Mouse (Mus musculus) inflammation-experienced regulatory T-cells, adult 6 months (primary cell): Measurements from ENCODE around the gene Uchl1. TPM values are rescaled to one million over a fixed set of nuclear protein-coding genes. Genes with fewer than 3 reads are reported as not detected.

Source experiments
- ATAC-seq: one replicate; pipeline ENCODE4 v1.8.0; 2017
- polyA plus RNA-seq, 3 experiments: library from polyadenylated mRNA; unstranded; fragments of 100-300 nt; shearing (Covaris generic); gene quantifications; one replicate each; pipeline ENCODE4 v1.2.1; 2017

Gene Uchl1
- under 1 TPM in 1 of 3 experiments, not detected in 2; 0.87 TPM for polyA plus RNA-seq

DNA sequence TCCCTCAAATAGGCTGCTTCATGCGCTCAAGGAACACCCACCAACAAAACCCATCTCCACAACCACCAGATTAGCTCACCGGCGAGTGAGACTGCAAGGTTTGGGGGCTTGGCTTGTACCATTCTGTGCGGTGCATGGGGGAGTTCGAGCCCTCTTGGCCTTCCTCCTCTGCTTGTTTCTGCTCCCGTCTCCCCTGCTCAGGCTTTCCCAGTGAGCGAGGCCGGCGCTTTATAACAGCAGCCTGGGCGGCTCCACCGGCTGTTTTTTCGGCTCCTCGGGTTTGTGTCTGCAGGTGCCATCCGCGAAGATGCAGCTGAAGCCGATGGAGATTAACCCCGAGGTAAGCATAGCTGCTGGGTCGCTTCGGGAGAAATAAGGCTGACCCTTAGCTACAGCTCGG lies at the start of gene Uchl1:
TSS of gene Uchl1 (plus strand) at position 109 of the 400 bp plus-strand sequence.
- ATAC-seq = no peak

DNA sequence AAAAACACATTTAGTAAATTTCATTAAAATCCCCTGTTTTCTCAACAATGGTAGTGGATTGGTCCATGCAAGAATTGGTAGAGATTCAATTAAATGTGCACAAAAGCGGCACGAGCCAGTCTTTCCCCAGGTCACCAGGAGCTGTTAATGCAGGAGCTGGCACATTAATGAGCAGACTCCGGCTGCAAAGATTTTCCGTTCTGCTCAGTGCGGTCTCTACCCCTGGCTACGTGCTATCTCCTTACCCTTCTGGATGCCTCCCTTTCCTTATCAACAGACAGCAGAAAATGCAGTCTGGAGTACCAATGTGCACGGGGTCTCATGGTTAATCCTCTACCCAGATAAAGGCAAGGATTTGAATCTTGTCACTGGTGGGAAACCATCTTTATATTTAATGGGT lies 48.1 kb upstream of the Uchl1 start:
- ATAC-seq = no peak

DNA sequence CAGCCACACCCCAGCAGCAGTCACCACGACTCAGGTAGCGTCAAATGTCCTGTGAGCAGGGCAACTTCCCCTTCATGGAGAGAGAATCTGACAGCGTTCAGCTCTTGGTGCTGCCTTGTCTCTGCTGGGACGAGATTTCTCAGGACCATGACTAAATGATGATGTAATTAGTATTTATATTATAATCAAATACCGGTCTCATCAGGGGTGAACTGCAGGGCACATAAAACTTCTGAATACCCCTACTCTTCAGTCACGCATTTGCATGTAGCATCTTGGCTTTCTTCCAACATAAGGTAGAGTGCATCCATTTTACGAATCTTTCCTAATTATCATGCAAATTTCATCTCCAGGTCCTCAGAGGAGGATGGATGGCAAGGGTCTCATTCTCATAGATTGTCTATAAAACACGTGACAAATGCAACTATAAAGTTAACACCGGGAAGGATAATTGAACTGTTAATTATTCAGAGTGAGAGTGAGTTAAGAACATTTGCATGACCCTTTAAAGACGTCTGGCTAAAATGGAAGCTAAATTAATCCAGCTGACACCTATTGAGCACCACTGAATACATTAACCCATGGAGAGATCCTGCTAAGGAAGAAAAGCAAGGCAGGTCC lies 40.3 kb upstream of the Uchl1 start:
- no peak for ATAC-seq

DNA sequence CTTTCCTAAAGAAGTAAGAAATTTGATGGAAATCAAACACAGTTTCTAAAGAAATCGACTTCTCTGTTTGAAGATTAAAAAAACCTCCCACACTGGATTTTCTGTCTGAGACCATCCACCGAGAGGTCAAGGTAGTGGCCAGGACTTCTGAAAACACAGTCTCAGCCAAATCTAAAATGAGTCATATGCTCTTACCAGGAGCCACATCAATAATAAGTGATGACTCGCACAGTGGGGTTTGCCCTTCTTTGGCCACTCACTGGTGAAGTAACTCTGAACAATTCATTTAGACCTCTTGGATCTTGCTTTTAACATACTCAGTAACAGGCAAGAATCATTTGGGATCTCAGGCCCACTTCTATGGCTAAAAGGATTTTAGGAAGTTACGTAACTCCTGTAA lies 33.7 kb upstream of the Uchl1 start:
- ATAC-seq = no peak

DNA sequence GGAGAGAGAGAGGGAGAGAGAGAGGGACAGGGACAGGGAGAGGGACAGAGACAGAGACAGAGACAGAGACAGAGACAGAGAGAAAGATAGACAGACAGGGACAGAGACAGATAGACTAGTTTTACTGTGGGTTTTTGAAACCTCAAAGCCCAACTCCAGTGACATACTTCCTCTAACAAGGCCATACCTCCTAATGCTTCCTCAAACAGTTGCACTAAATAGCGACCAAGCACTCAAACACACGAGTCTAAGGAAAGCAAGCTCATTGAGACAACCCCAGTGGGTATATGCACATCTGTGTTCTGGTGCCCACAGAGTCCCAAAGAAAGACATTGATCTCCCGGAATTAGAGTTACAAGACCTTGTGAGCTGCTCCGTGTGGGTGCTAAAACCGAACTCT lies 32.6 kb upstream of the Uchl1 start:
- ATAC-seq = no peak

DNA sequence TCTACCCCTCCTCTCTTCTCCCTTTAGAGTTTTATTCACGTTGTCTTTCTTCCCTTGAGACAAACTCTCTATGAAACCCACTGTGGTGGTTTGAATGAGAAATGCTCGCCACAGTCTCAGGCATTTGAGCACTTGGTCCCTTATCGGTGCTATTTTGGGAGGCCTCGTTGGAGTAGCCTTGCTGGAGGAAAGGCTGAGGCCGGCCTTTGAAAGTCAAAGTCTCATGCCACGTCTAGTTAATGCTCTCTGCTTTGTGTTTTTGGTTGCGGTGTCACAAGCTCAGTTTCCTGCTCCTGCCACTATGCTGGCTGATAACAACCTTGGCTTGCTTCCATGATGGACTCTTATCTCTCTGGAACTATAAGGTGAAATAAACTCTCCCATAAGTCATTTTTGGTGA lies 28.4 kb upstream of the Uchl1 start:
- ATAC-seq = no peak

DNA sequence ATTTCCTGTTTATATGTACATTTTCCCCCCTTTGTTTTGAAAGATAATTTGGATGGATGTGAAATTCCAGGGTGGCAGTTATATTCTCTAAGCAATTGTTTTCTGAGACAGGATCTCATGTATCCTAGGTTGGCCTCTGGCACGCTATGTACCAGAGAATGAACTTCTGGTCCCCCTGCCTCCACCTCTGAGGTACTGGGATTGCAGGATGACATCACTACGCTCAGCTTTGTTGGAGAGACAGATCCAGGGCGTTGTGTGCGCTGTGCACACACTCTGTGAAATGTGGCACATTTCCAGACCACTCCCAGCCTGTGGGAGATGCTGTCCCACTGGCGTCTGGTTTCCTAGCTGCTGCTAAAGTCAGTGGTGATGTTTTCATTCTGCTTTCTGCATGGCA lies 21.7 kb upstream of the Uchl1 start:
- ATAC-seq = no peak

DNA sequence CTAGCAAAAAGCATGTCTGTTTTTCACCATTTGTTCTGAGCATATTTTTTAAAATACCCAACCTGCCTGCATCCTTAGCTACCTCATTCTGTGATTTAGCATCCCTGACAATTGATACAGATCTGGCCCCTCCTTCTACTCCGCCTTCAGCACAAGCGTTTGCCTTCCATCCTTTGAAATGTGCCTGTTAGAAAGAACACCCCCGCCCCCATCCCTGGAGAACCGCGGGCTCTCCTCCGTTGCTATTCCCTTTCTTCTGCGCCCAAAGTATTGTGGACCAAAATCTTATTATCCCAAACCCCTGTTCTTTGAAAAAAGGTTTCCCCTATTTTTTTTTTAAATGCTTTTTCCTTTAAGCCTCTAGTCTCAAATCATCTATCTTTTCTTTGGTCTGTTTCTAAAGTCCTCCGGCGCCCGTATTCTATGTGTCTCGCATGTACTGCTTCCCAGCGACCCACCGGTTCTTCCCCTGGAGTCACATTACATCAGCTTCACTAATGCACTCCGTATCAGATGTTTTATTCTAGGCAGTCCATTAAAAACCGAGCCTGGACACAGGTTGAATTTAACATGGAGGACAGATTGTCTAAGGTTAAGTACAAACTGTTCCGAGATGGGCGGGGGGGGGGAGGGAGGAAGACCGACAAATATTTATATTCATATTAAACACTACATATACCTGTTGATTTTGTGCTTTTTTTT lies 551 bp upstream of the Uchl1 start:
- no peak for ATAC-seq

DNA sequence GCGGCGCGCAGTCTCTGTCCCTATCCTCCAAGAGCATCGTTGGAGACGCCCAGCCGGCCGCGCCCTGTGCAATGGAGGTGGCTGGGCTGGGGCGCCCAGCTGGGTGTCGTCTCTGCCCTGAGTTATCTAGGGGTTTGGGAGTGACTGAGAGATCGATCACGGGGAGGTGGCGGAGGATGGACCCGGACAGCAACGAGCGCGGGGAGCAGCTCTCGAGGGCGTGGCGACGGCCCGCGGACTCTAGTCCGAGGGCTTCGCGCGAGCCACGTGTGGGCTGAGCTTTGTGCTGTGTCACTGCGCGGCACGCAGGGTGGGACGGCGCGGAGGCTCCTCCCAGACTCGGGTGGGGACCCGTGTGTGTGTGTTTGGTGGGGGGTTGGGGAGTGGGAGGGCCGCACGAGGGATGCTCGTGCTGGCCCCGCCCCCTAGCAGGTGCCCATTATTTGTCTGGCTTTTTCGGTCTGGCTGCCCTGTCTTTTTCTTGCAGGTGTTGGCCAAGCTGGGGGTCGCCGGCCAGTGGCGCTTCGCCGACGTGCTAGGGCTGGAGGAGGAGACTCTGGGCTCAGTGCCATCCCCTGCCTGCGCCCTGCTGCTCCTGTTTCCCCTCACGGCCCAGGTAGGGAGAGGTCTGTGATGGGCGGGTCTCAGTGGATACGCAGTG lies 696 bp downstream of the Uchl1 start:
- no peak for ATAC-seq

DNA sequence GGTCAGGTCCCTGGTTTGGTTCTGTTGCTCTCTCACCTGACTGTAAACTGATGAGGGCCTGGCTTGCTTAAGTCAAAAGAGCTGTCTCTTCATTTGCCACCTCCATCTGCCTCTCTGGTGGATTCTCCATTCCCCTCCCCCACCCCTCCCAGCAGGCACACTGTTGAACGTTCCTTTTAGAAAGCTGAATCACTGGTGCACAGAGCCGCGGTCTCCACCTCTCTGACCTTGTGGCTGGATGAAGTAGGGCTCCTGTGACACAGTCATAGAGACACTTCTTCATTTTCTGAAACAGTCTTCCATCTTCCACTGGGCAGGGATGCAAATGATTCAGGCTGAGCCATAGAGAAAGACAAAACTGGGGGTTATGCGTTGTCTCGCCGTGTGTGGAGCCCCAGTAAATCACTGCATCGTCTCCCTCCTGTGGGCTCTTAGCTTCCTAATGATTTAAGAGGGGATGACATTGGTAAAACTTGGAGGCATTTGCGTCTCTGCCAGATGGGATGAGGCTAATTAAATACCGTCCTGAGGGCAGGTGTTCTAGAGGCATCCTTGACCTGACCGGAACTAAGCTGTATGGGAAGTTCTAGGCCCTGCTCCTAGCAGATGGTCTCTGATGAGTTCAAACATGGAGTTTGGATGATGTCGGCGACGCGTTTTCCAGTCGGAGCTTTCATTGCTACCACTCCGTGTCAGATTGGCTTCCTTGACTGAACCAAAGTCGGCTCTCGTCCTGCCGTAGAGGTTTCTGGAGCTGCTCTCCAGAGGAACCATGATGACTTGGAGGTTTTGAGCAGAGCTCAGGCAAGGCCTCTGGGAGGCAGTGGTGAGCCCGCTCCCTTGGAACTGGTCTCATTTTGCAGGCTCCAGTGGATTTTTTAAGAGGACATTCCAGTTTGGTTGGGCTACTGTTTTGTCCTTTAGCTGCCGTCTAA lies 1.8 kb downstream of the Uchl1 start:
- ATAC-seq = no peak

DNA sequence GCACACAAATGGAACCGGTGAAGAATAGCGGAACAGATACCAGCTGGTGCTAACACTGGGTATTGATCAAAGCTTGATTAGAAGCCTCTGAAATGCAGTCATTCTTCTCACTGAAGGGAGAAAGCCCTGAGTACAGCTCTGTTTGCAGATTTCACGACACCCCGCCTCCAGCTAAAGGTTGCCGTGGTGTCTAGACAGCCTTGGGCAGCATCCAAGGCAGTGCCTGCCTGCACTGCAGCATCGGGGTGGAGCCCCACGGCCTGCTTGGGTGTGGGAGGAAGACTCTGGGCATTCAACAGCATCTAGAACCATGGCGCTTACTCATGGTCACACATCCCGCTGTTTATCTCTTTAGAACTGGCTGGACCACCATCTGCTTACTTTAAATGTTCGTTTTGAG lies 3.3 kb downstream of the Uchl1 start:
- ATAC-seq = no peak

DNA sequence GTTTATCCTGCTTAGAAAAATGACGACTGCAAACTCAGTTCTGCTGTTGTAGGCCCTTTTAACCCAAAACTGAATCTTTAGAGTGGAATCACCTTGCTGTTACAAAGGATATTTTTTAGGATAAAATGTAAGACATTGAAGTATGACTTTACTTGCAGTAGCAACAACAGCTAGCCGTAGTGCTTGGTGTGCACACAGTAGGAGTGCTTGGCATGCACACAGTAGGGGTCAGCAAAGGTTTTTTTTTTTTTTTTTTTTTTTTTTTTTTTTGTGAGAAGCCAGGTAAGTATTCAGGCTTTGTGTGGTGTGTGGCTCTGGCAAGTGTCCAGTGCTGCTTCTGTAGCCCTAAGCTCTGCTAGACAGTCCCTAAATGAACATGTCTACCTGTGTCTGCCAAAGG lies 10.0 kb downstream of the Uchl1 start:
- ATAC-seq = no peak

DNA sequence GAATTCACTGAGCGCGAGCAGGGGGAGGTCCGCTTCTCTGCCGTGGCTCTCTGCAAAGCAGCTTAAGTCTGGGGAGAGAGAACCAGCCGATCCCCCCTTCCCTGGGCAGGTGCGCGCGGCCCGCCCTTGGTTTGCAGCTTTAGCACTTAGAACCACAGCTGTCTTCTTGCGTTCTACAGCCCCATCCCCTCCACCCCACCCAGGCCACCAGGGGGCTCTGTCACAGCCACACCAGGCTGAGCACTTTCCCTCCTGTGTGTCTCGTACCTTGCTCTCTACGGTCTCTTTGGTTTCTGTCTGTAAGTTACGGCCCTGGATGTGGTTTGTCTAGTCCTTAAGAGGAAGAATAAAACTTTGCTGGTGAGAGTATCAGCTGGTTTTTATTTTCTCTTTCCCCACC lies 11.0 kb downstream of the Uchl1 start:
- ATAC-seq = no peak

DNA sequence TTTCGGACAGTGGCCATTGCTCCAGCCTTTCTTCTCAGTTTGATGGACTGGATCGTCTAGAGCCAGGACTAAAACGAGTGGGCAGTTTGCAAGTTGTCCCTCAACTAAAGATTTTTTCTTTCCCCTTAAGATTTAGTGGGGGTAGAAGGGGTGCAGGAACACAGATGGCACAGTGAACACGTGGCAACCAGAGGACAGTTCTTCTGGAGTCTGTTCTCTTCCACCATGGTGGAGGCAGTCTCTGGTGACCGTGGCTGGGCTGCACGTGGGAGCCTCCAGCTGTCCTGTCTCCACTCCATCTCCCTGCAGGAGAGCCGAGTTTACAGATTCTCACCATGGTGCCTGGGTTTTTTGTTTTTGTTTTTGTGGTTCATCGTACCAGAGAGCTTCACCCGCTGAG lies 11.8 kb downstream of the Uchl1 start:
- ATAC-seq = no peak

DNA sequence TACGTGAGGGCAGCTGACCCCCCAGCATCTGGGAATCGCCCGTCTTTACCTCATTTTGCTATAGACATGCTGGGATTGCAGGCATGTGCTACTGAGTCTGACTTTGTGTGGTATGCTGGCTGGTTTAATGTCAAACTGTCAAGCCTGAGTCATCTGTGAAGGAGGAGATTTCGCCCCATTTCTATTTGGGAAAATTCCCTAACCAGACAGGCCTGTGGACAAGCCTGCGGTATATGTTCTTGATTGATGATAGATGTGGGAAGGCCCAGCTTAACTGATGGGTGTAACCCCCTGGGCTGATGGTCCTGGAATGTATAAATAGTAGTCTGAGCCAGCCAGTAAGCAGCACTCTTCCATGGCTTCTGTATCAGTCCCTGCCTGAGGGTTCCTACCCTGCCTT lies 12.4 kb downstream of the Uchl1 start:
- no peak for ATAC-seq

DNA sequence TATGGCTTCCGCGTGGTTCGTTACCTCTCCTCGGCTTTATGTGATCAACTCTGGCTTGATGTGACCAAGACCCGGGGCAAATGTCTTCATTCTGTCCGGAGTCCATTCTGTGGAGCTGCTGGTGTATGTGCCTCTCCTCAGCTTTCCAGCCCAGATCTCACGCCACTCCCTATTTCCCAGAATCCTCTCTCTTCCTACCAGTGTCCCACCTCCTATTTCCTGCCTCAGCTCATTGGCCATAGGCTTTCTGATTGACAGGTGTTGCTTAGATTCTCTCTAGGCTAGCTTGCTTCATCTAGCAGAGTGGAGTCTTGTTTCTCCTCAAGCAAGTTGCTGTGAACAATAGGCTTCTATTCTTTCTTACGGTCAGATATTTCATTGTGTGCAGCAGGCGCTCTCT lies 13.9 kb downstream of the Uchl1 start:
- ATAC-seq = no peak

DNA sequence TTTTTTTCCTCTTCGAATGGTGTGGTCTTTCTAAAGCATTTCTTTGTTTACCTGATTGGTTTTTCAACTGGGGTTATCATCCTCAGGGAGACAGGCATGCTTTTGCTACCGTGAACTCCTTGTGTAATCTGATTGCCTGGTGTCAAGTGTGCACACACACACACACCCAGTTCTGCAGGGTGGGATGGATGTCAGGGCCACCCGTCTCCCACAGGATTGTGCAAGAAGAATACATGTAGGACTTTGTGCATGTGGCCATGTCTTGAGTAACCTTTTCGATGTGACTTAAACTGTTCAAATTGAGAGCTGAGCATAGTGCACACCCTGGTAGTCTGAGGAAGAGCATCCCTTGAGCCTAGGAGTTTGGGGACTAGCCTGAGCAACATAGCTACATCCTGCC lies 17.3 kb downstream of the Uchl1 start:
- no peak for ATAC-seq

DNA sequence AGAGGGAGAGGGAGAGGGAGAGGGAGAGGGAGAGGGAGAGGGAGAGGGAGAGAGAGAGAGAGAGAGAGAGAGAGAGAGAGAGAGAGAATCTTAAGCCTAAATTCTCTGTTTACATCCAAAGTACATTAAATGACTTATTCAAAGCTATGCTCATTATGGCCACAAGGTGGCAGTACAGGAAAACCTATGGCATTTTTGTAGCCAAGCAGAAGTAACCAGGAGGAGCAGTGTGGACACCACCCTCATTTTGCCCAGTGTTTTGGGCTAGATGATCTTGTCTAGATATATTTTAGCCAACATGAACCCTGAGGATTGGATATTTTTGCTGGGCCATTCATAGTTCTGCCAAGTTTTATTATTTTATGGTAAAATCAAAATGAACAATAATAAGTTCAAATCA lies 21.2 kb downstream of the Uchl1 start:
- ATAC-seq = no peak

DNA sequence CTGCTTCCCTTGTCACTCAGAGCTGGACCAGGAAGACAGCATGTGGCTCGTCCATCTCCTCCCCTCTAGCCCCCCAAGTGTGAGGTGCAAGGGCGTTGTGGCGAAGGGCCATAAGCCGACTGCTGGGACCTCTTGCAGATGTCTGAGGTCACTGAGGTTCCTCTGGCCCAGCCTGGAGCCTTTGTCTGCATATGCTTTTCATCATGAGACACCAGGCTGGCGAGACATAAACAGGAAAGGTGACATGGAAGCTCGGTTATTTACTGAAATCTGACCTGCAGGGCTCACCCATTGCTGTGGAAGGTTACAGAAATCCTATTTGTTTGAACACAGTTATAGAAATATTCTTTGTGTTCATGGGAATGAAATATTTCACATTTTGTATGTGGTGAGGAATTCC lies 24.0 kb downstream of the Uchl1 start:
- ATAC-seq = no peak

DNA sequence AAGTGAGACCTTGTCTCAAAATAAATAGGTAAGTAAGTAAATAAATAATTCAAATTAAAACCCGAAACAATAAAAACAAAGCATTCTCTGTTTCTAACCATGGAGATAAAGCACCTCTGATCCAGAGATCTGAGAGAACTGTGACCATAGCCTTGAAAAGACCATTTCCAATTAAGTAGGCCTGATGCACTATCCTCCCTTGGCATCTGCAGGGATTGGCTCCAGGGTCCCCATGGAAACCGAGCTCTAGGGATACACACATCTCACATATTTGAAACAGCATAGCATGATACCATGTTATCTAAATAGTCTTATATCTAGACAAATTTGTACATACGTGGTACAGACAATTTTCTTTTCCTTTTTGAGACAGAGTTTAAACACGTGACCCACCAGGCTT lies 26.1 kb downstream of the Uchl1 start:
- no peak for ATAC-seq

DNA sequence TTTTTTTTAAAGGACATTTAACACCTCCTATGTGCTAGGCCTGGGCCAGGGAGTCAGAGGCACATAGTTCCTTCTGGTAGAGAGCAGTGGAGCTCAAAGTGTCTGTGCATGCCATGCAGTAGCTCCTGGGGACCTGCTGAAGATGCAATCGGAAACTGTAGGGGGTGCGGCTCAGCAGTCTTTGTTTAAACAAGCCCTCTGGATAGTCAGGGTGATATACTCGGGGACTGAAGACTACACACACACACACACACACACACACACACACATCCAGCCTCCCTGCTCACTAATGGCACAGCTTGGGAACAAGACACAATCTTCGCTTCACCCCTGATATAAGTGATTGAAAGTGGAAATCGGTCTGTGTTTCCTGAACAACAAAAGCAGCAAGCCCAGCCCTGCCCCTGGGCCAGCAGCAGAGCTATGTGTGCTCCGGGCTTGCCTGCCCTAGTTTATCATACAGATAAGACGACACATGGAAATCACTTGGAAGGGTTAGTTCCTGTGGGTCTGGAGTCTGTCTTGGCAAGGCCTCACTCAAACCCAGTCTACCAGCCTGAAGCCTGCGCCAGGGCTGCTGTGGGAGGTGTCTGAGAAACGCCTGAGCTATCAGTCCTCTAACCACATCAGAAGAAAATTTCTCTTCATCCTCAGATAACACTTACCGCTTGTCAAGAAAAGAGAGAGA lies 27.6 kb downstream of the Uchl1 start:
- ATAC-seq = no peak

DNA sequence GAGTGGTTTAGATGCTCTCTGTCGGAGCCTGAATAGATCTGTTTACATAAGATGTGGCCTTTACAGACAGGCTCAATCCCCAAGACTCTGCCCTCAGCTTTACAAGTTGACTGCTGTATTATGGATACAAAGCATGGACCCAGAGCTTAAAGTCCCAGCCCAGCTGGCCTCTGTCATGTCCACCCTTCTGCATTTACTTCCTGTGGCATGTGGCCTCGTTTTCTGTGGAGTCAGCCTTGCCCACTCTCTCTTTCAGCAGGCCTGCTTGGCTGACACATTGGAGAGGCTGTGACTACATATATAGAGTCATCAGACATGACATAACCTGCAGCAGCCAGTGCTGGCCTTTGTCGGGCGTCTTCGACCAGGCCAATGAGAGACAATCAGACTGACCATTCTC lies 32.0 kb downstream of the Uchl1 start:
- no peak for ATAC-seq
